Mouse (Mus musculus) frontal cortex, postnatal 14 days (tissue): ENCODE measurements around the gene Calr3.

Experiments
- DNase-seq, 2 experiments: peaks; one replicate each; pipeline ENCODE4 v3.0.0; 2022; ENCODE audit warnings: low spot score in 2 of 2

Calr3 gene

DNA sequence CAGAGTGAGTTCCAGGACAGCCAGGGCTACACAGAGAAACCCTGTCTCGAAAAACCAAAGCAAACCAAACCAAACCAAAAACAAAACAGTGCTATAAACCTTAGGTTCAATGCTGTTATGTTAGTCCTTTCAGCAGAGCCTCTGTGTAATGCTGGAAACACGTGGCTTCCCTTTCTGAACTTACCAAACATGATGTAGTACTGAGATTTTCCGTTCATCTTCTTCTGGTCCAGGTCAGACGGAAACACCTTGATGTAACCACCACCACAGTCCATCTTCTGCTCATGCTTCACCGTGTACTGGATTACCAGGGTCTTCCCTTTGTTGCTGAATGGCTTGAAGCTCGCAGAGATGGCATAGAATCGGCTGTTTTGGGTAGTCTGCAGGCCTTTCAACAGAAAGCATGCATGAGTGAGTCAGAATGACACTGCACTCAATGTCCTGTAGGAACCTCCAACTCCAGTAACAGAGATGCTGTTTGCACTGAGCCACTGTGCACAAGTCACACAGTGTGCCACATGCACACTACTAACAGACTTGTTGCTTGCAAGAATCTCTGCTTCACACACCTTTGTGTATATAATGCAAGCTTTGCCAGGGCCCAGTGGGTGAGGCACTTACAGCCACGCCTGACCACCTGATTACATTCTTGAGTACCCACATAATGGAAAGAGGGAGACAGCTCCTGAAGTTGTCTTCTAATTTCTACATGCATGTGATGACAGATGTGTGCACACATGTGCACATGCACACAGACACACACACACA lies 5.2 kb downstream of the Calr3 start:
- DNase-seq: no peak

DNA sequence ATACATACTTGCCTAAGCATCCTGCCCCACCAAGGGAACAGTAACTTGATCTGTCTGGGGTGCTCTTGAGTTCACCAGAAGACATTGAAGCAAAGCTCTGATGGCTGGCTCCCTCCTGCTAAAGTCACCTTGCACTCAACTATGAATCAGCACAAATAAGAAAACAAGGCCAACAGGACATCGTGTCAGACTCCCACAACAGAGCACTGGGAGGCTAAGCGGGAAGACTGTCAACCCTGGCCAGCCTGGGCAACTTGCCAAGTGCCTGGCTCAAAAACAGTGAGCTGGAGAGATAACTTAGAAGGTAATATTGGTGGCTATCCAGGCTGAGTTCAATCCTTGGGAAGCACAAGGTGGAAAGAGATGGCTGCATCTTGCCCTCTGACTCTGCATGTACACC lies 8.7 kb downstream of the Calr3 start:
- no peak for DNase-seq

DNA sequence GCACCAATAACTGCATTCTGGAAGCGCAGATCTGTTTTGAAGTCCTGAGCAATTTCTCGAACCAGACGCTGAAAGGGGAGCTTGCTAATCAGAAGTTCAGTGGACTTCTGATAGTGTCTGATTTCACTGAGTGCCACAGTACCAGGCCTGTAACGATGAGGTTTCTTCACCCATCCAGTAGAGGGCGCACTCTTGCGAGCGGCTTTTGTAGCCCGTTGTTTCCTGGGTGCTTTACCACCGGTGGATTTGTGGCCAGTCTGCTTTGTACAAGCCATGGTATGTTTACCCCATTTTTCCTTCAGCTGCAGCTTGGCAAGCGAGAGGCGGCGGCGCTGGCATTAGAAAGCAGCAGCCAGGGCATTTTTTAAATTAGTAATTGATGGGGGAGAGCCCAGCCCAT lies 14.0 kb downstream of the Calr3 start:
- DNase-seq: no peak

DNA sequence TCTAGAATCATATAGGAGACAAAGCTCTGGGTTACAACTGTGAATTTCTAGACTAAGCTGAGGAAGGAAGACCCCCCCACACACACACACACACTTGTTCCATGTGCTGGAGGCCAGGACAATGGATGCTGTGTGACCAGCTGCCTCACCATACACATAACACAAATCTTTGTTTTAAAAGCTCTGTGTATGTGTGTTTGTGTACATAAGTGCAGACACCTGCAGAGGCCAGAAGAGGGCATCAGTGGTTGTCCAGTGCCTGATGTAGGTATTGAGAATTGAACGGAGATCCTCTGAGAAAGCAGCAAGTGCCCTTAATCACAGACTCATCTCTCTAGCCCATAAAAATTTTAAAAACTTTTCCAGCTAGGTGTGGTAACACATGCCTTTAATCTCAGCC lies 20.7 kb downstream of the Calr3 start:
- DNase-seq: no peak

DNA sequence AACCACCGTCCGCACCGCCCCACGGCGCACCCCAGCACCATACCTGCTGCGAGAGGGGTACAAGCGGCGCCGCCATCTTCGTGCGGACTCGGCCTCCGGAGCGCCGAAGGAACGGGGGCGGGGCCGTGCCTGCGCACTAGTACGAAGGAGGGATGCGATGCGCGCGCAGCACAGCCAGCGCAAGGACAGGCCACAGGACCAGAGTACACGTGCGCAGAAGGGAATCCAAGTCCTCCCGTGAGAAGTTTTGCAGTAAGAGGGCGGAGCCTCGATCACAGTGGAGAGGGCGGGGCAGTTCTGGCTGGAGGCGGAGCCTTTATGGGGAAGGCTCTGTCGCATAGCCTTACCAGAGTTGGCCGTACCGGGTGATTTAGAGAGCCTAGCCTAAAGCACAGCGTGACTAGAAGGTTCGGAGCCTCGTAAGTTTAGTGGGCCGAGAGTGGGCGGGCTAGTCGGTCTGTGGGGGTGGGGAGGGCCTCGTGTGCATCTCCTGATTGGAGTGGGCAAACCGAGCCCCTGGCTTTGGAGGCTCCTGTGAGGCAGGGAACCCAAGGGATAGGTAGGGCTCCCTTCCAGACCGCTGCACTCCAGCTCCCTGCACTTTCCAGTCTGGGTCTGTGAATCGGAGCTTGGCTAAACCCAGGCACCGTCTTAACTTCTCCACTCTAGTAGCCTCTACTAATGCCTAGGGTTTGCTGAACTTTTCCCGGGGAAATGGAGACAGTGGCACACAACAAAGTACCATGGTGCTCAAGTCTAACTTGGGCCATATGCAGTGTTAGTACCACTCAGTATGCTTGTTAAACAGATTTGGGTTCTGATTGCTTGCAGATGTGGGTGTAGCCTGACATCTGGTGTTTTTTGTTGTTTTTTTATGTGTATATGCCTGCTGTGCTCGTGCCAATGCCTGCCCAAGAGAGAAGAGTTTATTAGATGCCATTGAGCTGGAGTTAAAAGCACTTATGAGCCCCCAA lies 22.0 kb downstream of the Calr3 start, which contains the start of gene Eps15l1:
Gene Eps15l1, minus strand, starts transcription at position 99 of the 974 bp plus-strand sequence.
- DNase-seq: peak; percentile 97 to 98

DNA sequence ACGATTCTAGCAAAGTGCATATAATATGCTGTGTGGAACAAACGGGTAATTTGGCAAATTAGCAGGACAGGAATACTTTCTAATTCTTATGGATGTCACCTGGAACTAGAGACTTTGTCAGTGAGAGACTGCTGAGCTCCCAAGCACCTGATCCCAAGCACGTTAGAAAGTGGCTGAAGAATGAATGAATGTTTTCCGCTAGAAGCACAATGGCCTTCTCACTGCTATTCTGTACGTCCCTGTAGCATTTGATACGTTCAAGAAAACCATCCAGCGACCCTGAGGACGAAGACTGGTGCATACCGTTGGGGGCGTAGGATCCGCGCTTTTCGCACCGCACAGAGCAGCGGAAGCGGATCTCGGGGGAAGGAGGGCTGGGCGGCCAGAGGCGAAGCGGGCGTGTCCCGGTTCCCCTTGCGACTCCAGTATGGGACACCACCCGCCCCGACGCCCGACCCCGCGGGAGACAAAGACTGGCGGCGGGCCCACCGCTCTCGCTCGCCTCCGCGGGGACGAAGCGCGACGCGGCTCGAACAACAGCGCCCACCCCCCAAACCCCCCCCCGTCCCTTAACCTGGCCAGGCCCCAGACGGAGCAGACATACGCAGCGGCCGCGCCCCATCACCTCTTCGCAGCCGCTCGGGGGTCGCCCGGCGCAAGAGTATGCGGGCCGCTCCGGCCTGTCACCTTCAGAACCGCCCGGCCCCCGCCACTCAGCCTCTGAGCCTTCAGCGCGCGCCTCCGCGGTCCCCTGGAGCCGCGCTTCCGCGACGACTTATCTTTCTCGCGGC lies 22.9 kb downstream of the Calr3 start:
- DNase-seq: peak in 1 of 2 experiments; percentile 31

DNA sequence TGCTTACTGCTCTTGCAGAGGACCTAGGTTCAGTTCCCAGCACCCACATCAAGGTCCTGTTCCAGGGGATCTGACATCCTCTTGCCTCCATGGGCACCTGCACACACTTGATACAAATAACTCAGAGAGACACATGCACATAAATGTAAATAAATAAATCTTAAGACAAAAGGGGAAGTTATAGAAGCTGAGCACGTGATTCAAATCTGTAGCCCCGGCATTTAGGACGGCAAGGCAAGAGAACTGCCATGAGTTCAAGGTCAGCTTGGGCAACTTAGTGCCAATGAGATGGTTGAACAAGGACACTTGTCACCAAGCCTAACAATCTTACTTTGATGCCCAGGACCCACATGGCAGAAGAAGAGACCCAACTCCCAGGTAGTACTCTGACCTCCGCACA lies 25.6 kb downstream of the Calr3 start:
- no peak for DNase-seq

DNA sequence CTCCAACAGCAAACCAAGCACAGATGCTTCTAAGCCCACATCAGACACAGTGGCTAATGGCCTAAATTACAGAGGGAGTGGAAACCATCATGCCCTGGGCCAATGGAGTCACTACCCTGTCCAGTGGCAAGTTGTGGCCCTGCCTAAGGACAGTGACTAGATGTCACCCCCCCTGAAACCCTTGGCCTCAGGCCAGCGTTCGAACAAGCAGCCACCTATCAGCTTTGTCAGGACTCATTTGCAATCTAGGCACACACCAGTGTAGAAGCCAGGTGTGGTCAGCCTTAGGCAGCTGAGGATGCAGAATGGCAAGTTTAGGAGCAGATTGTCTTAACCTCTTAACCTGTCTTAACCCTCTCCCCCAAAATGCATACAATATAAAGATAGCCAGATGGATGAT lies 28.4 kb downstream of the Calr3 start:
- no peak for DNase-seq

DNA sequence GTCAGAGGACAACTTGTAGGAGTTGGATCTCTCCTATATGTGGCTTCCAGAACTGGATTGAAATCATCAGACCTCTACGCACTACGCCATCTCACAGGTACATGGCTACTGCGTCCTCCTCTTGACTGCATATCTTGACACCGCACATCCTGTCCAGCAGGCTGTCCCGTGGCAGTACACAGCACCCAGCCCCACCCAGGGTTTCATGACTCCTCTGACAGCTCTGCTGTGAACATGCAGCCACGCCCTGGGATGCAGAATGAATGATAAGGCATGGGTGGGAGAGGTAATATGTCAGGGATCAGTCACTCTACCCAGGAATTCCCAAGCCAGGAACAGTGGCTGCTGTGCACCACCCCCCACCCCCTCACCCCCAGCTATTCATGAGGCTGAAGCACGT lies 29.8 kb downstream of the Calr3 start:
- DNase-seq: no peak

DNA sequence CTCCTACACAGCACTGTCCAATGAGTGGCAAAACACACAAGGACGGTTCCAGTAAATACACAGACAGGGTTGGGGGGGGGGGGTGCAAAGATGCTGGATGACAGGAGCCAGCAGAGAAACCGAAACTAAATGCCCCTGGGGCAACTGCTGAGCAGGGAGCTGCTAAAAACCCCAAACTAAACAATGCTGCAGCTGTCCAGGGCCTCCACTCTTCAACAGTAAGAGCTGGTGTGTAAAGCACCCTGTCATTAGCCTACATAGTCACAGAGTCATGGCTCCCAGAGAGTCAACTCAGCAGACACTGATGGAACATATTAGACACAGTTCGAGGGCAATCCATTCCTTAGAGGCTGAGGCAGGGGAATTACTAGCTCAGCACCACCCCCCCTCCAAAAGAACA lies 34.2 kb downstream of the Calr3 start:
- DNase-seq: no peak

DNA sequence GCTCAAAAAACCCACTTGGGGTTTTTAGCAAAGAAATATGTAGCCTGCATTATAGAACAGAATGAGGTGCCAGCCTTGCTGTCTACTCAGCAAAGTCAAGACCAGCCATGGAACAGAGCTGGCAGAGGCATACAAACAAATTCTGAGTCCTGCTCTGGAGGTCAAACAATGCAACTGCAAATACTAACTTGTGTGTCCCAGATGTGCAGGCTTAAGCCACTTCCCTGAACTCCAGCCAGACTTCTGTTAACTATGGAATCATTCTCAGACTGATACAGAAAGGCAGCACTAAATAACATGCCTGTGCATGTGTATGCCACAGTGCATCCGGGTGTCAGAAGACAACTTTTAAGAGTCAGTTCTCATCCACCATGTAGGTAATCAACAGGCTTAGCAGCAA lies 35.8 kb downstream of the Calr3 start:
- DNase-seq: no peak

DNA sequence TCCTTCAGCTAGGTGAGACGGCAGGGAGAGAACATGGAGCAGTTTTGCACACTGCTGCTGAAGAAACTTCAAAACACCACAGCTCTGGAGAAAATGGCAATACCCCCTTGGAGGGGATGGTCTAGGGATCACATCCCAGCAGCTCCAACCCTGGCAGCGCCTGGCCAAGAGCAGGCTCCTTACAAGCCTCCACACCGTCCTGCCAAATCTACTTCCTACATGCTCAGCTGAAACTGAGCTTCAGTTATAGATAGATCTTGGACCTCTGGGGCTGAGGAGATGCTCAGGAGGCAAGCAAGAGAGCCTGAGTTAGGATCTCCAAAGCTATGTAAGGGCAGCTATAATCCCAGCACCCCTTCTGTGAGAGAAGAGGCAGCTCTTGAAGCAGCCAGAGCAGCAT lies 40.7 kb downstream of the Calr3 start:
- no peak for DNase-seq

DNA sequence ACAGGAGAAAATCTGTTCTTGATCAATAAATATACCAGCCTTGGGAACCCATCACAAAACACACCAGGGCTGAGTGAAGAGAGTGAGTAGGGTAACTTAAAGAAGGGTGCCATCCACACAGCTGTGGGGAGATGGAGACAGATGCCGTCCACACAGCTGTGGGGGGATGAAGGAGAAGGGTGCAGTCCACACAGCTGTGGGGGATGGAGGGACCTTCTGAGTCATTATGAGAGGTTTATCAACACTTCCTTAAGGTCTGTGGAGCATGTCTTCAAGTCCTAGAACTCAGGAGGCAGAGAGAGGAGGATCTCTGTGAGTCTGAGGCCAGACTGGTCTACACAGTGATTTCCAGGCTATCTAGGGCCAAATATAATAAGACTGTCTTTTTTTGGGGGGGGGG lies 42.3 kb downstream of the Calr3 start:
- DNase-seq: no peak

DNA sequence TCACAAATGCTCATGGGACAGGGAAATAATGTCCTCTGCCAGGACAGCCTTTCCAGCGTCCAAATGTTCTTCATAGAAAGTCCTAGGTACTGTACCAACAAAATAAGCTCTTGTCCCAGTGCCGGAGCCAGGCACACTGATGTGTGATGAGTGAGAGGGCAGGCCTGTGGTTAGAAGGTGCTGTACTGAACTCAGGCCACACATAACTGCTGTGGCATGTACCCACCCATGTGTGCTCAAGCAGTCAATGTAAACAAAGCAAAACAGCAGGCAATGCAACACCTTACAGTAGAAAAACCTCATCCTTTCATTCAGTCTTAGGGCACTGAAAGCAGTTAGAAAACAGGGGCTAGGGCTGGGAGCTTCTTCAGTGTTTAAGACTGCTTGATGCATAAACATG lies 57.9 kb downstream of the Calr3 start:
- no peak for DNase-seq

DNA sequence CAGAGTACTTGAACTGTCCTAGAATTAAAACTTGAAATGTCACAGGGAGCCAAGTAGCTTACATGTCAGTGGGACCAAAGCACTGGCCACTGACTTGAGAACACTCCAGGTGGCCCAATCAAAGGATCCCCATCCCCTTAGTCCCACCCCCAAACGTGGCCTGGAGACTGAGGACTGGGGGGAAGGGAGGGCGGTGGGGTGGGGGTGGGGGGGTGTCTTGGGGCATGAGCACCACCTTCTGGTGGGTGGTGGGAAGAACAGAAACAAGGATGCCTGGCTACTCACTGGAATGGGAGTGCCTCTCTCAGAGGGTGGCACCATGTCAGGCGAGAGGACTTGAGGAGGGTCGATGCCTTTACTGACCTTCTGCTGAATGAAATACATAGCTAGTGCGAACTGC lies 61.3 kb downstream of the Calr3 start:
- no peak for DNase-seq

DNA sequence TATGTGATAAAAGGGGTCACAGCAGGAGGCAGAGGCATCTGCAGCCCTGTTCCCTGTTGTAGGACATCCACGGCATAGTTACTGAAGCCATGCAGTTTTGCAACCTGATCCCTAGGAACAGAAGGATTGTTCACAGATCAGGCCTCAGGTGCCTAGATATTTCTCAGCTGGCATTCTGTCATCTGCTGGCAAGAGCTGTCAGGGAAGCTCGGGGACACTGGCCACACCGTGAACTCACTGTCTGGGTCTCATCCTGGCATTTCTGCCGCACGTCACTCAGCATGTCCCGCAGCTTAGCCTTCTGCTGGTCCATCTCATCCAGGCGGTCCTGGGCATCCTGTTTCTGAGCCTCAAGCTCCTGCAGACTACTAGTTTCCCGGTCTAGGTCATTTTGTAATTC lies 63.0 kb downstream of the Calr3 start:
- DNase-seq: no peak

DNA sequence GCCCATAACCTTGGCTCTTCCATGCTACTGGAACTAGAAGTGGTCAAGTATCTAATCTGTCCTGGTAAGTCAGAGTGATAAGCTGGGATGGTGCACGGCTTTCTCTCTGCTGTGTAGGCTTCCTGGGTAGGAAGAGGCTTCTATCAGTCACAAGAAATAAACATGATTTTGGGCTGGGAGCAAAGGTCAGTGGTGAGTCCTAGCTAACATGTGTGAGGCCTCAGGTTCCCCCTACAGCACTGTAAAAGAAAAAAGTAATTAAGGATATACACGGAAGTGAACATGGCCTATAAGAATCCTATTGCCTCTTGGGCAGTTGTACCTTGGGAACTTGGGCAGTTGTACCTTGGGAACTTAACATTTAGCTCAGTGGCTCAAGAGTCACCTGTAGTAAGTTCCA lies 66.8 kb downstream of the Calr3 start:
- DNase-seq: no peak

DNA sequence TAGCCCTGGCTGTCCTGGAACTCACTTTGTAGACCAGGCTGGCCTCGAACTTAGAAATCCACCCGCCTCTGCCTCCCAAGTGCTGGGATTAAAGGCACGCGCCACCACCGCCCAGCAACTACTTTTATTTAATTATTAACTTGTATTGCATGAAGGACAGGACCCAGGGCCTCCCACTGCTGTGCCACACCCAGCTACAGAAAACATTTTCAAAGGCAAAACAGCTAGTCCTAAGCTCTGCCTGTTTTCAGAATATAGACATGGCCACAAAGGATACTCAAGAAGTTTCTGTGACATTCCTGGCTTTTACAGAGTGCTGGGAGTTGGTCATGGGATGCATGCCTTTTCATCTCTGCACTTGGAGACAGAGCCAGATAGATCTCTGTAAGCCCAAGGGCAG lies 67.4 kb downstream of the Calr3 start:
- no peak for DNase-seq

DNA sequence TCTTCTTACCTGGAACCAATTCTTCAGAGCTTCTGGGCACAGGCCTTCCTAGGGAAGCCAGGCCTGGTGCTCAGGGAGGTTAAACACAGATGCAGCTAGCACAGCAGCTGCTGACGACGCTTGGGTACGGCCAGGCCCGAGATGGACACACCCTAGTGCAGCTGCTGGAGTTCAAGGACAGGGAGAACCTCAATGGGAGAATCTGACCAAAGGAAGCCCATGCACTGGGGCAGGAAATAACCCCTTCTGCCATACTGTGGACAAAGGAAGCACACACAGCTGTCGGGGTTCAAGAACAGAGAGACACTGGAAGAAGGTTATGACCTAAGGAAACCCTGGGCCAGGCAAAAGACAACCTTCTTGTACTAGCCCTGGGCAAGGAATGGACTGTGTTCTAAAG lies 68.5 kb downstream of the Calr3 start:
- no peak for DNase-seq
